Comparison of ENCODE assay signal across 26 mouse cellular contexts in the genomic region with DNA sequence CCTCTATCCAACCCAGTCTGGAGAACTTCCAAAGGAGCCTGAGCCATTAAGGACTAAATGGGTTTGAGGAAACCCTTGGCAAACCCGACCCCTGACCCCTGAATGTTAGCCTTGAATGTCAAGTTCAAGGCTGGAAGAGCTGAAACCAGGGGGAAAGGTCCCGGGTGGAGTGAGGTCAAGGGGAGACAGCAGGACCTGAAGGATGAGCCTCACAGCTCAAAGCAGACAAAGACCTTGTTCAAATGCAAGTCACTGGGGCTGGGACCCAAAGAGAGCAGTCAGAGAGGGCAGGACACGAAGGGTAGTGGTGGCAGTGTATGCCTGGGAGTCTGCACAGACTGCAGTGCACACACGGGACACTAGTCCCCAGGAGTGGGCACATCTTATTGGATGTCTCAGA. TPM values are rescaled to one million over a fixed set of nuclear protein-coding genes. Genes with fewer than 3 reads are reported as not detected.
DNase-seq lines count a peak whose midpoint lies in the region; ATAC-seq lines count a peak whose summit lies in the region.
"Had no signal": no experiment of that assay in that cellular context is flagged by ENCODE, and none has a peak within 500 bp of the region (broad histone marks: within the 10 kb centered on the region; RNA-seq: fewer than 3 reads in every experiment).

No protein-coding gene starts in this region.

- no peak overlapping the region for H3K4me2 ChIP-seq in embryonic facial prominence, embryonic 13.5 days
- no peak overlapping the region for H3K4me2 ChIP-seq in hindbrain, embryonic 14.5 days (replicated peaks)
- H3K4me2 ChIP-seq: forebrain, embryonic 13.5 days; heart, embryonic 13.5 days; hindbrain, embryonic 12.5 days had no signal

- no peaks in the 10 kb centered on the region for H3K27me3 ChIP-seq in embryonic facial prominence, embryonic 13.5 days
- 0 out of 2 replicates have a peak, but pooled peaks cover 3% of the 10 kb centered on the region for H3K27me3 ChIP-seq in hindbrain, embryonic 14.5 days (ENCODE audit: control insufficient read depth, insufficient read depth, low read length)
- no peaks in the 10 kb centered on the region for H3K27me3 ChIP-seq in forebrain, embryonic 10.5 days (ENCODE audit: poor library complexity, severe bottlenecking)
- H3K27me3 ChIP-seq: CH12.LX; forebrain, embryonic 13.5 days; heart, embryonic 13.5 days had no signal

- H3K4me3 ChIP-seq in embryonic facial prominence, embryonic 13.5 days, result no peak overlapping the region
- no peak overlapping the region for H3K4me3 ChIP-seq in hindbrain, embryonic 14.5 days (replicated peaks; ENCODE audit: low read length)
- no peak overlapping the region for H3K4me3 ChIP-seq in forebrain, embryonic 10.5 days
- H3K4me3 ChIP-seq: forebrain, embryonic 13.5 days; heart, embryonic 13.5 days; hindbrain, embryonic 12.5 days had no signal

- no peak overlapping the region for H3K9ac ChIP-seq in embryonic facial prominence, embryonic 13.5 days
- no peak overlapping the region for H3K9ac ChIP-seq in hindbrain, embryonic 14.5 days
- H3K9ac ChIP-seq: forebrain, embryonic 13.5 days; forebrain, postnatal 0 days; heart, embryonic 13.5 days; hindbrain, embryonic 12.5 days had no signal

- peaks cover 36% of the 10 kb centered on the region for H3K4me1 ChIP-seq in embryonic facial prominence, embryonic 13.5 days
- H3K4me1 ChIP-seq in hindbrain, embryonic 14.5 days (replicated peaks; ENCODE audit: control insufficient read depth, insufficient read depth, low read length), result no peaks in the 10 kb centered on the region
- peaks cover 47% of the 10 kb centered on the region for H3K4me1 ChIP-seq in forebrain, embryonic 10.5 days
- H3K4me1 ChIP-seq: forebrain, embryonic 13.5 days had no signal

- H3K27ac ChIP-seq in embryonic facial prominence, embryonic 13.5 days, result 0 out of 2 replicates have a peak overlapping the region, but pooled peaks have one; percentile 7
- H3K27ac ChIP-seq in hindbrain, embryonic 14.5 days, result no peak overlapping the region
- no peak overlapping the region for H3K27ac ChIP-seq in forebrain, embryonic 10.5 days
- H3K27ac ChIP-seq: forebrain, embryonic 13.5 days; heart, embryonic 13.5 days; hindbrain, embryonic 12.5 days; hindbrain, postnatal 0 days had no signal

- H3K36me3 ChIP-seq in embryonic facial prominence, embryonic 13.5 days, result peaks cover 53% of the 10 kb centered on the region
- 0 out of 2 replicates have a peak, but pooled peaks cover 7% of the 10 kb centered on the region for H3K36me3 ChIP-seq in hindbrain, embryonic 14.5 days (replicated peaks; ENCODE audit: control insufficient read depth, insufficient read depth)
- peaks cover 54% of the 10 kb centered on the region for H3K36me3 ChIP-seq in forebrain, embryonic 10.5 days (replicated peaks)

- DNase-seq in thymus, postnatal 4 days, result peak; percentile 9
- DNase-seq in thymus, postnatal 36 days, result no peak
- peak; percentile 37 for DNase-seq in adipocyte (ENCODE audit: low spot score)
- no peak for DNase-seq in hindbrain, embryonic 14.5 days (ENCODE audit: low spot score)
- DNase-seq in forebrain, embryonic 10.5 days (ENCODE audit: extremely low spot score, low spot score), result no peak
- no peak for DNase-seq in adrenal gland, adult 18-20 months (ENCODE audit: low spot score in 2 of 2)
- DNase-seq: adrenal gland, adult 8-10 months; adrenal gland, postnatal 36 days; cerebellum, adult 11 months; cerebellum, adult 8-10 months; cerebellum, postnatal 14 days; embryo, embryonic 11 days; forebrain, postnatal 0 days; gastrocnemius, postnatal 25 days; heart, postnatal 36 days; kidney, adult 11 months had no signal

- no peak for ATAC-seq in embryonic facial prominence, embryonic 13.5 days (ENCODE audit: insufficient number of reproducible peaks, insufficient read depth, low FRiP score, low TSS enrichment, low read depth)
- ATAC-seq in hindbrain, embryonic 14.5 days (ENCODE audit: low FRiP score), result no peak
- ATAC-seq: activated CD4-positive, CD25-positive, alpha-beta regulatory T cell, adult 4 months; forebrain, embryonic 13.5 days; forebrain, postnatal 0 days; hindbrain, postnatal 0 days had no signal

- no peaks in the 10 kb centered on the region for H3K9me3 ChIP-seq in embryonic facial prominence, embryonic 13.5 days
- H3K9me3 ChIP-seq in hindbrain, embryonic 14.5 days (ENCODE audit: control insufficient read depth, low read length), result no peaks in the 10 kb centered on the region
- no peaks in the 10 kb centered on the region for H3K9me3 ChIP-seq in forebrain, embryonic 10.5 days
- H3K9me3 ChIP-seq: forebrain, embryonic 13.5 days; G1E; heart, embryonic 13.5 days; hindbrain, embryonic 12.5 days had no signal

- 78% methylated on average over 4 of the region's 4 CpGs for WGBS in embryonic facial prominence, embryonic 13.5 days
- WGBS in hindbrain, embryonic 14.5 days, result 84% methylated on average over 4 of the region's 4 CpGs
- WGBS in forebrain, embryonic 10.5 days, result 74% methylated on average over 4 of the region's 4 CpGs

RNA-seq across cellular contexts. Expression of a gene that starts 10.0 kb away (rescaled TPM):
- 202 and 208 TPM in 2 replicates for polyA plus RNA-seq in embryonic facial prominence, embryonic 13.5 days (2015; fragmentation: Nextera tagmentation; extraction: Ambion mirVana)
- 43.6 and 47.3 TPM in 2 replicates for polyA plus RNA-seq in hindbrain, embryonic 14.5 days (2014; fragmentation: Nextera tagmentation; extraction: Ambion mirVana)
- polyA plus RNA-seq in forebrain, embryonic 10.5 days (2016; fragmentation: Nextera tagmentation; extraction: Ambion mirVana), result 52.4 and 54.6 TPM in 2 replicates
- 10 to 100 TPM; 26.4 to 38.4 TPM for total RNA-seq in adrenal gland, adult 18-20 months (2021)
- total RNA-seq: granulocyte monocyte progenitor cell, adult 5-6 weeks had no signal

RNA-seq across cellular contexts. Expression of a gene that starts 14.7 kb away (rescaled TPM):
- polyA plus RNA-seq in embryonic facial prominence, embryonic 13.5 days (2015; fragmentation: Nextera tagmentation; extraction: Ambion mirVana), result 203 and 286 TPM in 2 replicates
- 245 and 308 TPM in 2 replicates for polyA plus RNA-seq in hindbrain, embryonic 14.5 days (2014; fragmentation: Nextera tagmentation; extraction: Ambion mirVana)
- 200 and 201 TPM in 2 replicates for polyA plus RNA-seq in forebrain, embryonic 10.5 days (2016; fragmentation: Nextera tagmentation; extraction: Ambion mirVana)
- total RNA-seq in adrenal gland, adult 18-20 months (2021), result 100 to 1,000 TPM; 180 to 210 TPM

RNA-seq across cellular contexts. Expression of a gene that starts 22.6 kb away (rescaled TPM):
- polyA plus RNA-seq in embryonic facial prominence, embryonic 13.5 days (2015; fragmentation: Nextera tagmentation; extraction: Ambion mirVana), result 29.7 and 33.1 TPM in 2 replicates
- 29.2 and 30.8 TPM in 2 replicates for polyA plus RNA-seq in hindbrain, embryonic 14.5 days (2014; fragmentation: Nextera tagmentation; extraction: Ambion mirVana)
- 23.8 and 24.4 TPM in 2 replicates for polyA plus RNA-seq in forebrain, embryonic 10.5 days (2016; fragmentation: Nextera tagmentation; extraction: Ambion mirVana)
- total RNA-seq in adrenal gland, adult 18-20 months (2021), result 100 to 1,000 TPM in 1 of 2 experiments, 10 to 100 TPM in 1; 95.4 to 119 TPM

RNA-seq across cellular contexts. Expression of a gene that starts 23.8 kb away (rescaled TPM):
- 4.5 and 6.2 TPM in 2 replicates for polyA plus RNA-seq in embryonic facial prominence, embryonic 13.5 days (2015; fragmentation: Nextera tagmentation; extraction: Ambion mirVana)
- polyA plus RNA-seq in hindbrain, embryonic 14.5 days (2014; fragmentation: Nextera tagmentation; extraction: Ambion mirVana), result 4.5 and 6.2 TPM in 2 replicates
- polyA plus RNA-seq in forebrain, embryonic 10.5 days (2016; fragmentation: Nextera tagmentation; extraction: Ambion mirVana), result 4.1 and 4.3 TPM in 2 replicates
- 1 to 10 TPM; 3.1 to 4.5 TPM for total RNA-seq in adrenal gland, adult 18-20 months (2021)

RNA-seq across cellular contexts. Expression of a gene that starts 34.5 kb away (rescaled TPM):
- 2.1 and 3.6 TPM in 2 replicates for polyA plus RNA-seq in embryonic facial prominence, embryonic 13.5 days (2015; fragmentation: Nextera tagmentation; extraction: Ambion mirVana)
- polyA plus RNA-seq in hindbrain, embryonic 14.5 days (2014; fragmentation: Nextera tagmentation; extraction: Ambion mirVana), result 32.5 and 41.1 TPM in 2 replicates
- polyA plus RNA-seq in forebrain, embryonic 10.5 days (2016; fragmentation: Nextera tagmentation; extraction: Ambion mirVana), result 12.5 TPM in 2 replicates
- total RNA-seq in adrenal gland, adult 18-20 months (2021), result 1 to 10 TPM in 1 of 2 experiments, under 1 TPM in 1; 0.26 to 1.1 TPM
- total RNA-seq: G1E; gastrocnemius, adult 18-20 months; gastrocnemius, postnatal 25 days; granulocyte monocyte progenitor cell, adult 5-6 weeks; heart, postnatal 36 days had no signal

Comparison
In these comparisons a context has a peak if more than half of its experiments do, and no peak if none do; other contexts are left out.
1. DNase-seq: peak in thymus, postnatal 4 days (single experiment) and adipocyte (single experiment); none in thymus, postnatal 36 days (0 of 2), hindbrain, embryonic 14.5 days (single experiment), forebrain, embryonic 10.5 days (single experiment) and adrenal gland, adult 18-20 months (0 of 2).